Mouse (Mus musculus) T-cell, adult 2 months (primary cell): ENCODE results near the gene Gm17521.
"Not testable (repeated sequence)": the region's sequence is repeated elsewhere in the genome, so short reads cannot be mapped to it uniquely, and the experiment has no call there.

ENCODE experiments used
- DNase-seq: peaks from one replicate; pipeline ENCODE4 v3.0.0; 2022; ENCODE audit warnings: low spot score

Gene Gm17521

GRCm38 (mm10) chrX:123029569-123029968, at the start of gene Gm17521:
Gene Gm17521 (minus strand): TSS chrX:123029669.
- DNase-seq, result not testable (repeated sequence)

DNA sequence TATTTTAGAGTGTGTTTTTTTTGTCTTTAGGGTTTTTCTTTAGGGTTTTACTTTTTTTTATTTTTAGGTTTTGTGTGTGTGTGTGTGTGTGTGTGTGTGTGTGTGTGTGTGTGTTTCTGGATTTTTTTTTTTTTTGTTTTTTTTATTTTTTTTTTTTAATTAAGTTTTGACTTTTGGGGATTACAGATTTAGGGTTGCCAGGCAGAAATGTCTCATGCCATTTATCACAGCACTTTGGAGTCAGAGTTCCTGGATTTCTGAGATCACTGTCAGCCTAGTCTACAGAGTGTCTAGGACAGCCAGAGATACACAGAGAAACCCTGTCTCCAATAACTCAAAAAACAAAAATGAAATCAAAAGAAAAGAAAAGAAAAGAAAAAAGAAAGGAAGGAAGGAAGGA, 14.5 kb upstream of the Gm17521 start:
- DNase-seq, result no peak

GRCm38 (mm10) chrX:123043516-123043915, 14.0 kb upstream of the Gm17521 start:
- no peak for DNase-seq
